Mouse (Mus musculus): ENCODE data around the gene Nanos1.

GRCm38 (mm10) chr19:60791164-60791563, 35.4 kb downstream of the Nanos1 start:
- TF ChIP-seq CTCF (IDR thresholded peaks at IDR 0.05; ENCODE audit: extremely low read depth, insufficient read length, insufficient replicate concordance, low read depth, low read length) (no peak), POLR2A (IDR thresholded peaks at IDR 0.05; ENCODE audit: low read depth, low read length) (no peak)

All from small intestine, adult 2 months (tissue).